Mouse (Mus musculus): ENCODE measurements around the gene Inf2.

DNA sequence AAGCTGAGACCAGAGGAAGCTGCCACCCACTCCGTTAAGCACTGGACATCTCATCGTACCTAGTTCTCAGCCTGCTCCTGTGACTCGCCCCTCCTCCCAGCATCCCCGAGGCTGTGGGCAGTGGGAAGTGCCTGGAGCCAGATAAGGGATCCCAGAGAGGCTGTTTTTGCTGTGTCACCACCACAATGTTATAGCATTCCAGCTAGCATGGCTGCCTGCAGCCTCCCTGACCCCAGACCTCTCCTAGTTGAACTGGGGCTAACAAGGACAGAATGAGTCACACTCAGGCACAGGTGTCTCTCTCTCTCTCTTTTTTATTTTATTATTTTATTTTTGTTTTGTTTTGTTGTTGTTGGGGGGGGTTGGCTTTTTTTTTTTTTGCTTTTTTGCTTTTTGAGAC, 10.6 kb downstream of the Inf2 start:
- peak; percentile 85 for TF ChIP-seq ZNF384 (IDR thresholded peaks at IDR 0.05; ENCODE audit: low read depth, low read length)
- TF ChIP-seq EP300 (IDR thresholded peaks at IDR 0.05; ENCODE audit: low read depth in 1 of 2, low read length in 2 of 2) = peak; percentile 99 to 100
- TF ChIP-seq TCF12 (IDR thresholded peaks at IDR 0.05; ENCODE audit: low read depth, low read length) = peak; percentile 98
- TF ChIP-seq USF2 (IDR thresholded peaks at IDR 0.05; ENCODE audit: borderline replicate concordance in 1 of 2, insufficient read depth in 1 of 2, low read depth in 1 of 2, low read length in 2 of 2) = no peak
- no peak for TF ChIP-seq RAD21 (IDR thresholded peaks at IDR 0.05; ENCODE audit: low read depth, low read length)
- TF ChIP-seq POLR2A (IDR thresholded peaks at IDR 0.05; ENCODE audit: control insufficient read depth in 1 of 2, insufficient read depth in 1 of 2, low read depth in 1 of 2, low read length in 2 of 2, poor library complexity in 1 of 2) = peak in 1 of 2 experiments; percentile 72; a peak in 1 of 4 replicates
- TF ChIP-seq MYC (IDR thresholded peaks at IDR 0.05; ENCODE audit: low read depth, low read length) = peak; percentile 92
- TF ChIP-seq CTCF (IDR thresholded peaks at IDR 0.05 in 2 of 3, conservative IDR thresholded peaks at IDR 0.05 in 1 of 3; ENCODE audit: control insufficient read depth in 1 of 3, insufficient read depth in 1 of 3, low read depth in 2 of 3, low read length in 3 of 3, poor library complexity in 1 of 3, severe bottlenecking in 1 of 3) = no peak
- no peak for TF ChIP-seq NRF1 (IDR thresholded peaks at IDR 0.05; ENCODE audit: insufficient read depth, low read depth, low read length, poor library complexity, severe bottlenecking)
- no peak; the same call in 1 of the 2 replicates for TF ChIP-seq KAT2A (conservative IDR thresholded peaks at IDR 0.05; ENCODE audit: low read depth, low read length)
- TF ChIP-seq E2F4 (IDR thresholded peaks at IDR 0.05; ENCODE audit: borderline replicate concordance, low read depth, low read length) = 0 out of 2 replicates have a peak, but pooled peaks have one; percentile 49
- peak; percentile 100 for TF ChIP-seq MAZ (IDR thresholded peaks at IDR 0.05; ENCODE audit: low read depth, low read length)
- peak; percentile 71 for TF ChIP-seq HCFC1 (IDR thresholded peaks at IDR 0.05; ENCODE audit: low read depth, low read length)

All from MEL (cell line).